Mouse (Mus musculus) ES-Bruce4 (cell line): ENCODE measurements around the gene Mast3. TPM values are rescaled to one million over a fixed set of nuclear protein-coding genes. Genes with fewer than 3 reads are reported as not detected.

Source experiments
- H3K27ac ChIP-seq: 2 replicates; pipeline ENCODE4 v1.5.1; 2012; ENCODE audit warnings: low read length, inconsistent platforms; ENCODE audit not compliant: insufficient read depth
- H3K27me3 ChIP-seq: 2 replicates; pipeline ENCODE4 v1.6.1; 2012; ENCODE audit warnings: mild to moderate bottlenecking, low read length, inconsistent platforms; ENCODE audit not compliant: control insufficient read depth, poor library complexity, insufficient read depth, severe bottlenecking
- H3K36me3 ChIP-seq: 2 replicates; pipeline ENCODE4 v1.6.1; 2012; ENCODE audit warnings: inconsistent platforms, mild to moderate bottlenecking, low read length, moderate library complexity; ENCODE audit not compliant: control insufficient read depth, poor library complexity, insufficient read depth, severe bottlenecking
- H3K4me1 ChIP-seq: one replicate; pipeline ENCODE4 v1.8.1; 2011; ENCODE audit warnings: low read length; ENCODE audit not compliant: control insufficient read depth, insufficient read depth
- H3K4me3 ChIP-seq: 2 replicates; pipeline ENCODE4 v1.5.1; 2011; ENCODE audit warnings: low read depth, mild to moderate bottlenecking, low read length
- H3K9ac ChIP-seq: 2 replicates; pipeline ENCODE4 v1.6.1; 2012; ENCODE audit warnings: low read depth, mild to moderate bottlenecking, inconsistent platforms; ENCODE audit not compliant: poor library complexity, severe bottlenecking
- H3K9me3 ChIP-seq: replicated peaks from 2 replicates; pipeline ENCODE4 v1.6.1; 2012; ENCODE audit warnings: mild to moderate bottlenecking, low read length, inconsistent platforms; ENCODE audit not compliant: control insufficient read depth, poor library complexity, insufficient read depth, severe bottlenecking
- CTCF ChIP-seq: IDR thresholded peaks from one replicate; pipeline ENCODE4 v1.8.1; 2011; ENCODE audit warnings: low read depth, low read length
- EP300 ChIP-seq: IDR thresholded peaks from 2 replicates; pipeline ENCODE4 v1.6.1; 2011; ENCODE audit warnings: low read depth, low read length; ENCODE audit not compliant: insufficient read depth
- POLR2A ChIP-seq: IDR thresholded peaks from one replicate; pipeline ENCODE4 v1.8.1; 2011; ENCODE audit warnings: low read length; ENCODE audit not compliant: insufficient read depth
- polyA plus RNA-seq: library from polyadenylated mRNA; stranded (reverse); fragments of >200 nt; gene quantifications from 2 replicates; pipeline ENCODE4 v1.2.4, GENCODE M21; 2011; ENCODE audit warnings: low read depth; ENCODE audit not compliant: missing spikeins, insufficient read depth, insufficient read length

Gene Mast3
- polyA plus RNA-seq, 1 experiment, result 10.9 TPM

DNA sequence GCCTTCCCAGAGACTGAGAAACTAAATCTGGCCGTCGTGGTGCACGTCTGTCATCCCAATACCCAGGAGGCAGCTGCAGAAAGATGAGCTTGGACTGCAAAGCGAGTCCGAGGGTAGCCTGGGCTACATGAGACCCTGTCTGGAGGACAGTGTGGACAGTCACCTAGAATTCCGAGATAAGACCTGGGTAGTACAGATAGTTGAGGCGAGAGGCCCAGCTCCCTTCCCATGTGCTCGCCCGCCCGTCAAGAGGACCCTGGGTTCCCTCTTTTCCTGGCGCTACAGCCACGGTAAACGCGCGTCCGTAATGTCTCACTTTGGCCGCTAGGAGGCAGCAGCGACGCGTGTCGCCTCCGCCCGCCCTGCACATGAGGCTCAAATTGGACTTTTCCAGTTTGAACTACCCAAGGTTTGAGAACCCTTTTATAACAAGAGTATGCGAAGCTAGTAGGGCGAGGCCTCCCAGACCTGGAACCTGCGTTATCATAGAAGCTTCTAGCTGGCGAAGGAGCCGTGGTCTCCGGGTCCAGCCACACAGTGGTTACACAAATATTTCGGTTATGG, 16.6 kb upstream of the Mast3 start:
- no peaks in the 10 kb centered on the region for H3K27me3 ChIP-seq
- TF ChIP-seq POLR2A, result no peak
- TF ChIP-seq EP300, result peak; percentile 33; the same call in 1 of the 2 replicates
- TF ChIP-seq CTCF, result peak; percentile 99
- H3K4me3 ChIP-seq, result no peak overlapping the region

DNA sequence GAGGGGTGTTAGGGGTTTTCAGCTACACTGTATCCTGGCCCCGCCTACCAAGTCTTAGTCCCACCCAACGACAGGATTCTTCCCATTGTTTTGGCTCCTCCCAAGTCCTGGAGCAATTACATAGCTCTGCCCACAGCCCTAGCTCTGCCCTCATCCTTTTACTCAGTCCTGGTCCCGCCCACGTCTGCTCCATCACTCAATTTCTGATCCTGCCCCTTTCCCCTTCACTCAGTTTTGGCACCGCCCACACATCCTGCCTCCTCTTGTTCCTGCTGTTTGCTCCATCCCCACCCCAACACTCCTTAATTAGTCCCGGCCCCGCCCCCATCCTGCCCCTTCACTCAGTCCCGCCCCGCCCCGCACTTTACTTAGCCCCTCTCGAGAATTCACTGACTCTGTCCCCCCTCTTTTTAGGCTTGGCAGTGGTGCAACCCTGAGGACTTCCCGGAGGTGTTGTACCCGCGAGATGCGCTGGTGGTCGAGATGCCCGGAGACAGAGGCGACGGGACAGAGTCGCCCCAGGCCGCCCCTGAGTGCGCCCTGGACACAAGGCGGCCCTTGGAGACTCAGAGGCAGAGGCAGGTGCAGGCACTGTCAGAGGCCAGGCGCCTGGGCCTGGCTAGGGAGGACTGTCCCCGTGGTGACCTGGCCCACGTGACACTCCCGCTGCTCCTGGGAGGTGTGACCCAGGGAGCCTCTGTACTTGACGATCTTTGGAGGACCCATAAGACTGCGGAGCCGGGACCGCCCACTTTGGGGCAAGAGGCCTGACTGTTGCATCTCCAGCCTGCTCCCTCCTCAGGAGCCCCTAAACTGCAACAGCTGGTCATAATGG, 15.5 kb upstream of the Mast3 start:
- no peaks in the 10 kb centered on the region for H3K9me3 ChIP-seq
- H3K36me3 ChIP-seq, result no peaks in the 10 kb centered on the region
- peak overlapping the region; percentile 61 for H3K4me3 ChIP-seq
- TF ChIP-seq EP300 (0 out of 2 replicates have a peak, but pooled peaks have one; percentile 15), CTCF (no peak)
- no peaks in the 10 kb centered on the region for H3K4me1 ChIP-seq
- peak overlapping the region; percentile 22; the same call in 1 of the 2 replicates for H3K9ac ChIP-seq
- no peak overlapping the region for H3K27ac ChIP-seq
- H3K27me3 ChIP-seq, result no peaks in the 10 kb centered on the region

More for the DNA sequence above, 16.6 kb upstream of the Mast3 start:
- Histone ChIP-seq H3K9me3 (no peaks in the 10 kb centered on the region), H3K4me1 (no peaks in the 10 kb centered on the region), H3K36me3 (no peaks in the 10 kb centered on the region), H3K27ac (no peak overlapping the region), H3K9ac (peak overlapping the region; percentile 25; the same call in 1 of the 2 replicates)

DNA sequence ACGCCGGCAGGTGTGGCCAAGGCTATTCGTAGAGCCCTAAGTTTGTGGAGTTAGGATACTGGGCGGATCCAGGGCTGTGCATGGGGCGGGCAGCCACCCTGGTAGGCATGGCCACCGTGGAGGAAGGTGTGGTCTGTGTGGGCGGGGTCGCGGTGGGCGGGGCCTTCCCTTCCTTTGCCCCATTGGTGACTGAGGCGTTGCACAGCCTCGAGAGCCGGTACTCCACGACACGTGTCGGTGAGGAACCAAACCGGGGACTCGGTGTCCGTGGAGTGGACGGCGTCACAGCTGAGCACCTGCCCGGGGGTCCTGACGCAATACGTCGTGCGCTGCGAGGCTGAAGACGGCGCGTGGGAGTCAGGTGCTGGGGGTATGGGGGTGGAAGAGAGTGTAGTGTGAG, 11.8 kb upstream of the Mast3 start:
- Histone ChIP-seq H3K27me3 (no peaks in the 10 kb centered on the region), H3K36me3 (no peaks in the 10 kb centered on the region), H3K9me3 (no peaks in the 10 kb centered on the region), H3K9ac (peak overlapping the region; percentile 10; the same call in 1 of the 2 replicates), H3K27ac (no peak overlapping the region), H3K4me1 (no peaks in the 10 kb centered on the region), H3K4me3 (peak overlapping the region; percentile 37)
- TF ChIP-seq POLR2A (no peak), CTCF (no peak)

DNA sequence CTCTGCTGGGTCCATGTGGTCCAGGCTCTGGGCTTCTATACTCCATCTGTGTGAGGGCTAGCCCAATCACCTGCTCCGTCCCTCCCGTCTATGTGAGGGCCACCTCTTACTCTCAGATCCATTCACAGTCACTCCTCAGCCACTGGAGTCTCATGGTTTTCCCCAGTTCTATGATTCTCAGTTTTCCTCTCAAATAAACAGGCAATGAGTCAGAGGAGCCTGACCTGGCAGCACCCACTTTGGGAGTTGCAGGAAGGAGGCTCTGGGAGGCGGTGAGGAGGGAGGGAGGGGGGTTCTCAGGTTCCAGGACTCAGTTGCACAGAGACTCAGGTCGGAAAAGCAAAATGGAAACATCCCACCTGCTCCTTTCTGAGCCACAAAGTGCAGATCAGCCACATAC, 8.0 kb upstream of the Mast3 start:
- H3K4me1 ChIP-seq, result peaks cover 7% of the 10 kb centered on the region
- H3K9ac ChIP-seq, result no peak overlapping the region
- H3K9me3 ChIP-seq, result no peaks in the 10 kb centered on the region
- no peak for TF ChIP-seq CTCF
- no peak for TF ChIP-seq EP300
- no peak for TF ChIP-seq POLR2A
- H3K27ac ChIP-seq, result no peak overlapping the region
- no peaks in the 10 kb centered on the region for H3K27me3 ChIP-seq
- H3K4me3 ChIP-seq, result no peak overlapping the region
- no peaks in the 10 kb centered on the region for H3K36me3 ChIP-seq

DNA sequence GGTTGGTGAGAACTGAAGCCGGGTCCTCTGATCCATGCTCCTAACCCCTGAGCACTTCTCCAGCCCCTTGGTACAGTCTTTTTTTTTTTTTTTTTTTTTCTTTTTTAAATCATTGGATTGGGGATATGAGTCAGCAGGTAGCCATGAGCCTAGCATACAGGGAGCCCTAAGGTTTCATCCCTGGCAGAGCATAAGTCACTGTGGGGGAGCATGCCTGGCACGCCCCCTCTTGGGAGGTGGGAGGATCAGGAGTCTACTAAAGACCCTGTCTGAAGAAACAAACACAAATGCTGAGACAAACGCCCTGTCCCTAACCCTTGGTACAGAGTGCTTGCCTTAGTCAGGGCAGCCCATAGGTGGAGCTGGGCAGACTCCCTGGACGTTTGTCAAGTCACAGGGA, 7.2 kb upstream of the Mast3 start:
- Histone ChIP-seq H3K27me3 (no peaks in the 10 kb centered on the region), H3K4me3 (no peak overlapping the region), H3K9me3 (no peaks in the 10 kb centered on the region), H3K4me1 (peaks cover 7% of the 10 kb centered on the region), H3K9ac (no peak overlapping the region), H3K27ac (no peak overlapping the region), H3K36me3 (no peaks in the 10 kb centered on the region)
- TF ChIP-seq POLR2A (no peak), CTCF (no peak), EP300 (no peak)

DNA sequence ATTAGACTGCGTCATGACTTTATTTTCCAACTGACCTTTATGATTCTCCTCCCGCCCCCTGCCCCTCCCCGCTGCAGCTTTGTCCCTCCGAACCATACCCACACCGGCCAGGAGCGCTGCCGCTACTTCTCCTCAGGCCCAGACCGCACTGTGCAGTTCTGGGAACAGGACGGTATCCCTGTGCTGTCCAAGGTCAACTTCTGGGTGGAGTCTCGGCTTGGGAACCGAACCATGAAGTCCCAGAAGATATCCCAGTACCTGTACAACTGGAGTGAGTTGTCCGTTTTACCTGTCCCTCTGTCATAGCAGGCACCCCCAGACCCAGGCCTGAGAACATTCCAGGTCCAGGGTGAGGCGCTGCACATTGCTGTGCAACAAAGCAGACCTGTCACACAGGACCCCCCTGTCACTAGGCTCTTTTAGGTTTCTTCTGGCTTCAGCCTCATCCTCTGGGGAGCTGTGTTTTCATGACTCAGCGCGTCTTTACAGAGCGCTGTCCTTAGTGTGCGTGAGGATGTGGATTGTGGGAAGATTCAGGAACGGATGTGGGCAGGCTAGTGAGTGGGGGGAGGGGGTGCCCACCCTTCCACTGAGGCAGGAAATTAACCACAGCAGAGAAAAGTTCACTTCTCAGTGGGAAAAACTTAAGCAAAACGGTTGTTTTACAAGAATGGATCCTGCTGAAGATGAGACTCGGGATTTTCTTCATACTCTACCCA, 6.3 kb upstream of the Mast3 start:
- Histone ChIP-seq H3K9ac (no peak overlapping the region), H3K9me3 (no peaks in the 10 kb centered on the region), H3K4me1 (peaks cover 7% of the 10 kb centered on the region), H3K36me3 (no peaks in the 10 kb centered on the region), H3K27me3 (no peaks in the 10 kb centered on the region), H3K4me3 (no peak overlapping the region), H3K27ac (no peak overlapping the region)
- TF ChIP-seq CTCF, result no peak
